Mouse (Mus musculus) bone marrow macrophage, adult 2 months (primary cell): ENCODE results near the gene Gm20479.
A peak's percentile ranks its signal among the peaks of the same experiment; 100 is the strongest.

ENCODE experiments used
- CTCF ChIP-seq: IDR thresholded peaks from 2 replicates; pipeline ENCODE4 v1.5.1; 2012; ENCODE audit warnings: low read depth, mild to moderate bottlenecking, low read length, moderate library complexity
- POLR2A ChIP-seq: IDR thresholded peaks from 2 replicates; pipeline ENCODE4 v1.6.1; 2012; ENCODE audit warnings: mild to moderate bottlenecking, low read depth, low read length, borderline replicate concordance

DNA sequence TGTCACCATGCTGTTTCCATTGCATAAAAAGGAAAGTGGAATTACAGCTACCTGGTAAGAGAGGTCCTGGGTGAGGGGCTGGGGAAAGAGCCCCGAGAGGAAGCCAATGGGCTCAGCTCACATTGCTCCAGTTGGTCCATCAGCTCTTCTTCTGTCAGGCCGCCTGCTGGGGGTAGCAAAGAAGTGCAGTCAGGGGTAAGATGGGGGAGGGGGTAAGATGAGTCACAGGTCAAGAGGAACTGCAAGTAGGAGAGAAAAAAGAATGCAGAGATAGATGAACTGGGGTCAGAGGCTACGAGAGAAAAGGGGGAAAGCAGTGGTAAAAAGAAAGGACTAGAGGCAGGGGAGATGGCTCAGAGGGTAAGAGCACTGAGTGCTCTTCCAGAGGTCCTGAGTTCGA, 14.6 kb downstream of the Gm20479 start:
- TF ChIP-seq CTCF = peak; percentile 38; the same call in 1 of the 2 replicates
- no peak for TF ChIP-seq POLR2A
